Mouse (Mus musculus): ENCODE results near the gene Ntf5.

The Ntf5 gene

DNA sequence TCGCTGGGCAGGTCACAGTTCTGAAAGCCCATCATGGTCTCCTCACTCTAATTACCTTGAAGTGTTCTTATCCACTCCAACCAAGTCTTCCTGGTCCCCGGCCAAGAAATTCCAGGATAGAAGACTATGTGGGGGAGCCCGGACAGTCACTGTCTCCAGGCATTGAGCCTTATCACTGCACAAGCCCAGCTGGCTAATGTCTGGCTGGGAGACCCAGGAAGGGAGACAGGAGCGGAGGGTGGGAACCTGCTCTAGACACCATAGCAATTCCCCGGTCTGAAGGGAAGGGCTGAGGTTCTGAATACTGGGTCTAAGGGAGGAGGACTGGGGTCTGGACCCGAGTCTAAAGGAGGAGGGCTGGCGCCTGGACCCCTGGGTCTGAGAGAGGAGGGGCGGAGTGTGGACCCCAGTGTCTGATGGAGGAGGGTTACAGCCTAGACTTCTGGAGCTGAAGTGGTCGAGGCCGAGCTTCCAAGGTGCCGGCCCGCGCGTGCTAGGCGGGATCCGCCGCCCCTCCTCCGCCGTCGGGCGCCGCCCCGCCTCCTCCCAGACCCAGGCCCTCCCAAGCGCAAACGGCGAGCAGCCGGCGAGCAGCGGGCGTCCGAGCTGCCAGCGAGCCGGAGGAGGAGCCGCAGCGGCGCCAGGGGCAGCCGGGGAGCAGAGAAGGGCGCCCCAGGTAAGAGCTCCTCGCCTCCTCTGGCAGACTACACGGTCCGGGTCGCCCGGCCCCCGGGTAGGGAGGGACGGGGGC, at the start of gene Ntf5:
TSS of gene Ntf5 (plus strand) at position 583 of the 751 bp plus-strand sequence.
- in situ Hi-C loops (cut with MboI; ENCODE audit: unreplicated experiment in 2 of 2): no loop called here

DNA sequence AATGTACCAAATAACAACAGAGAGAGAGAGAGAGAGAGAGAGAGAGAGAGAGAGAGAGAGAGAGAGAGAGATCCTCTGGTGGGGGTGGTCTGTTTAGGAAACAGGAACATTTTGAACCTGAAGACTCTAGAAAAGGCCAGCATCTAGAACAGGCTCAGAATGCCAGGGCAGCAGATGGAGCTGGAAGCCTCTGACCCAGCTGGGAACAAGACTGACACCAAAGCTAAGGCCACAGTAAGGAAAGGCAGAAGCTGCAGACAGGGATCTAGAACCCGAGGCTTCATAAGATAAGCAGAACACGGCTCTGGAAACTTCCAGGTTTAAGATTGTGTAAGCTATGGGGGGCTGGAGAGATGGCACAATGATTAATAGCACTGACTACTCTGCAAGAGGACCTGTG, 49.5 kb upstream of the Ntf5 start:
- in situ Hi-C loops (cut with MboI; ENCODE audit: unreplicated experiment in 2 of 2): no loop called here

- in situ Hi-C loops (cut with MboI; ENCODE audit: unreplicated experiment in 2 of 2): no loop called here
Measured at GRCm38 (mm10) chr7:45365742-45366651, 47.5 kb upstream of the Ntf5 start.

DNA sequence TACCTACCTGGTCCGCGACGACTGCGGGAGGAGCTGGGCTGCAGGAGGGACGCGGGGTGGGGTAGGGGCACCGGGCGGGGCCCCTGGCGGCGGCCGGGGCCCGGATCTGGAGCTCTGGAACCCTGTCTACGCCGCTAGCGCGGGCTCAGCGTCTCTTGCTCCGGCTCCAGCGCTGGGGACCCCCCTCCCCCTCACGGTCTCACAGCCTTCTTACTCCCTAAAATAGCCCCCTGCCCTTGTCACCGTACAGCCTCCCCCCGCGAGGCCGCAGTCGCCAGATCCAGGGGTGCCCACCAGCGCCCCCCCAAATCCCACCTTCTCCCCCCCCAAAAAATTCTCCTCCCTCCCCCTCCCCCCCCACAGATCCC, 46.9 kb upstream of the Ntf5 start, which contains the start of gene Ppfia3:
TSS of gene Ppfia3 (minus strand) at position 368 of the 368 bp plus-strand sequence.
- in situ Hi-C loops (cut with MboI; ENCODE audit: unreplicated experiment in 2 of 2): no loop called here

DNA sequence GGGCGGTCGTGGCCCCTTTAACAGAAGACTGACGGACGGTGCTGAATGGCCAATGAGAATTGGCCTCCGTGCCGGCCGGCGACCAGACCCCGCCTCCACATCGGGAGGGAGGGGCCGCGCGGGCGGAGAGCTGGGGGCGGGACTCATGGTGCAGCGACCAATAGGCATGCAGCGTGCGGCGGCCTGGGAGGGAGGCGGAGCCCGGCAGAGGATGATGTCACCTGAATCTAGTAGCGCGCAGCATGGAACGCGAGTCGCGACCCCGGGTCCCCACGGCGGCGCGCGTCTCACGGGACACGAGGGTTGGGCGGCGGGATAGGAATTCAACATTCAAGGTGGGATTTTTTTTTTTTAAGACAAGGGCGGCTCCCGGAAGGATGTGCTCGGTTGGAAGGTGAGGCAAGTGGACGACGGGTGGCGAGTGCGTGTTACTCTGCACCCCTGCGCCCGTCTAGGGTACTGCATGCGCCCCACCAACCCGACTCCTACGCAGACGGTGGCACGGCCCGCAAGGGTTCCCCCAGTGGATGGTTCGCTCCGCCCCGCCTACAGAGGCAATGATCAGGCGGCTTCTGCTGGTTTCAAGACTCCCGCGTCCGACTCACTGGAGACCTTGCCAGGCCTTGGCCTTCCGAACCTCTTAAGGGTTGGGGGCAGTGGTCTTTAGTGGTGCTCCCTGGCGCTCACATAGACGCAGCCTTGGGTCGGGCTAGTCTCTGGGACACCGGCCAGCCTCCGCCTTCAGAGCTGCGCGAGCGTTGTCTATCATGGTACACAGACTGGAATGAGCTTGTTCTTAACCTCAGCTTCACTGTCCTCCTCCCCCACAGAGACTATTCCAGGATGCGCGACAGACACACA, 46.2 kb upstream of the Ntf5 start:
- in situ Hi-C loops (cut with MboI; ENCODE audit: unreplicated experiment in 2 of 2): no loop called here

- in situ Hi-C loops (cut with MboI; ENCODE audit: unreplicated experiment in 2 of 2): no loop called here
Measured at GRCm38 (mm10) chr7:45368178-45368577, 45.3 kb upstream of the Ntf5 start.

DNA sequence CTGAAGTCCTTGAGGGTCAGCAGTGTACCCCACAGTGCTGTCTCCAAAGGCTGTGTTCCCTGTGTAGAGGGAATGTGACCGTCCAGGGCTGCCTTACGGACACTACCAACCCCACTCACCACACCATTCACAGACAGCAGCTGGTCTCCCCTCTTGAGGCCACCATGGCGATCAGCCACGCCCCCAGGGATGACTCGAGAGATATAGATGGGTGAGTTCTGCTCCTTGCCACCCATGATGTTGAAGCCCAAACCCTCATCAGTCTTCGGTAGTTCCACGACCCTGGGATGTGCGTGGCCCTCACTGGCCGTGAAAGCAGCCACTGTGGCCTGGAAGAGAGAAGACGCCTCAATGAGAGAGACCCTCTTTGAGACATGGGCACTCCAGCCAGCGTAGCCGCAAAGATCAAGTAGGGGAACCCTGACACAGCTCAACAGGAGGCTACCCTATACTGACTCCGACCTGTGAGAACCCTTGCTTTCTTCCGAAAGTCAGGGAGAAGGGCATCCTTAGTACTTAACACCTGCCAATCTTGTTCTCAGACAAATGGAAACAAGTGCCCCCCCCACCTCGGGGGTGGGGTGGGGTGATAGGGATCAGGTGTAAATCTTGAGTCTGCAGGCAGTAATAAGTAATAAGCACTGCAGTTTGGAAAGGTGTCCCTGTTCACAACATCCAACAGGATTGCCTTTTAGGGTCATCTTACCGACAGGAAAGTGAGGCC, 44.3 kb upstream of the Ntf5 start:
- in situ Hi-C loops (cut with MboI; ENCODE audit: unreplicated experiment in 2 of 2): no loop called here

- in situ Hi-C loops (cut with MboI; ENCODE audit: unreplicated experiment in 2 of 2): no loop called here
Measured at GRCm38 (mm10) chr7:45369836-45370474, 43.5 kb upstream of the Ntf5 start.

DNA sequence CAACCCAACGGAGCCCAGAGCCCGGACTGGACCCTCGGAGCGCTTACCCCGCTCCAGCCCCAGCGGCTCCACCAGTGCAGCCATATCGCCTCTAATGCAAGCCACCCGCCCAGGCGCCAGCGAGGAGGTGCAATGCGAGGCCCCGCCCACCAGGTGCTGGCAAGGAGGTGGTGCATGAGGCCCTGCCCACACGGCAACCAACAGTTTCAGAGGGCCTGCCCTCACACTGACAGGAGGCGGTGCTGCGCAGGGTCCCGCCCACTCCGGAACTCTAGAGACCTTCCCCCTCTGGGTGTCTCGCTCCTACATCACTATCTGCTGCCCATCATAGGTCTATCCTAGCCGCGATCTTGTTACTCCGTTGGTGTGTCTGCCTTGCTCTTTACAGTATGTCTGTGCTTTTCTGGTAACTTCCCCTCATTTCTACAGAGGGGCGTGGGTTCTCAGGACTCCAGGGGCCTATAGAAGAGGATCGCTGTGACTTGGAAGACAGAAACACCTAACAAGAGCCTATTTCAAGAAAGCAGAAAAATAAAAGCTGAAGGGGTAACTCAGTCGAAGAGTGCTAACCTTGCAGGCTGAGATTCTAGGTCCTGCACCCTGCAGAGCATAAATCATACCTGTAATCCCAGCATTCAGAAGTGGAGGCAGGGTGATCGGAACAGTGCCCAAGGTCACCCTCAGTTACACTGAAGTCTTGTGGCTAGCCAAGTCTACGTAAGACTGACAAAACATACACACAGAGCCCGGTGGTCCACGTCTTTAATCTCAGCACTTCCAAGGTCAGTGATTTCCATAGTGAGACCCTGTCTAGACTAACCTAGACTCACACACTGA, 42.8 kb upstream of the Ntf5 start, which contains the start of gene Lin7b:
TSS of gene Lin7b (minus strand) at position 109 of the 837 bp plus-strand sequence.
- in situ Hi-C loops (cut with MboI; ENCODE audit: unreplicated experiment in 2 of 2): no loop called here

- in situ Hi-C loops (cut with MboI; ENCODE audit: unreplicated experiment in 2 of 2): no loop called here
Measured at GRCm38 (mm10) chr7:45372371-45372770, 41.1 kb upstream of the Ntf5 start.

GRCm38 (mm10) chr7:45374620-45375019, 38.9 kb upstream of the Ntf5 start:
- in situ Hi-C loops (cut with MboI; ENCODE audit: unreplicated experiment in 2 of 2): no loop called here

DNA sequence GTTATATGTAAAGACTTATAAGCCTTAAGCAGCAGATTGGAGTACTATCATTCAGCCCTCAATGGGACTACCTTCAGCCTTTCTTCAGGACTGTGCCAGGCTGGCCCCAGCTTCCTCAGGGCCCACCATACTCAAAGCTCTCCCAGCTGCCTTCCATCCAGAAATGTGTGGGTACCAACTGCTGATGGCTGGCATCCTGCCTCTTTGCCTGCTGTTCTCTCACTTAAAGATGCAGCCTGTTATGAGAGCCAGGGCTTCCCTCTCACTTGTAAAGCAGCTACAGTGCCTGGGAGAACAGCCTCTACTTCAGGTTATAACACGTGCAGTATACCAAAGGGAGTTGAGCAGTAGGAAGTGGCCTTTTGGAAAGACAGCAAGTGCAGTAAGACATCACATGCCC, 37.4 kb upstream of the Ntf5 start:
- in situ Hi-C loops (cut with MboI; ENCODE audit: unreplicated experiment in 2 of 2): no loop called here

- in situ Hi-C loops (cut with MboI; ENCODE audit: unreplicated experiment in 2 of 2): no loop called here
Measured at GRCm38 (mm10) chr7:45386077-45386476, 27.4 kb upstream of the Ntf5 start.

- in situ Hi-C loops (cut with MboI; ENCODE audit: unreplicated experiment in 2 of 2): loop anchor here in 1 of 2 experiments (5.0 kb wide), 1 partner anchor 88 kb away; no protein-coding TSS in a partner anchor
Measured at GRCm38 (mm10) chr7:45395129-45395541, 18.4 kb upstream of the Ntf5 start.

- in situ Hi-C loops (cut with MboI; ENCODE audit: unreplicated experiment in 2 of 2): loop anchor here in 1 of 2 experiments (5.0 kb wide), 1 partner anchor 88 kb away; no protein-coding TSS in a partner anchor
Measured at GRCm38 (mm10) chr7:45395578-45396336, 17.7 kb upstream of the Ntf5 start, which contains the start of gene Snrnp70. Gene Snrnp70, minus strand, starts transcription at chr7:45395742.

DNA sequence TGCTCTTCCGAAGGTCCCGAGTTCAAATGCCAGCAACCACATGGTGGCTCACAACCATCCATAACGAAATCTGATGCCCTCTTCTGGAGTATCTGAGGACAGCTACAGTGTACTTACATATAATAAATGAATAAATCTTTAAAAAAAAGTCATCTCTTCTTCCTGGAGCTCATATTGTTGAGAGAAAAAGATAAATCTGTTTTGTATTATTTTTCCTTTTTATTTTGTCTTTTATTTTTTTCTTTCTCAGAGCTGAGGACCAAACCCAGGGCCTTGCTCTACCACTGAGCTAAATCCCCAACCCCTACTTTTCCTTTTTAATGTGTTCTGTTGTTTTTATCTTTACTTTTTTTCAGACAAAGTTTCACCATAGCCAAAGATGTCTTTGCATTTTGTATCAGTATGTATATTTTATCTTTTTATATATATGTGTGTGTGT, 17.1 kb upstream of the Ntf5 start:
- in situ Hi-C loops (cut with MboI; ENCODE audit: unreplicated experiment in 2 of 2): loop anchor here in 1 of 2 experiments (5.0 kb wide), 1 partner anchor 89 kb away; no protein-coding TSS in a partner anchor

DNA sequence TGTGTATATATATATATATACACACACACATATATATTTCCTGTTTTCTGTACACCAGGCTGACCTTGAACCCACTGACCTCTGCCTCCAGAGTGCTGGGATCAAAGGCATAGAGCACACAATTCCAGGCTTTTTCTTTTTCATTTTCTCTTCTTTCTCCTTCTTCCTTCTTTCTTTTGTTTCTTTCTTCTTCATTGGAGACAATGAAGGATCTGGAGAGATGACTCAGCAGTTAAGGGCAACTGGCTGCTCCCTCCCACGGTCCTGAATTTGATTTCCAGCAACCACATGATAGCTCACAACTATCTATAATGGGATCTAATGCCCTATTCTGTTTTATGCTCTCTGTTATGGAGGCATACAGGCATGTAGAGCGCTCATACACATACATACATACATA, 16.7 kb upstream of the Ntf5 start:
- in situ Hi-C loops (cut with MboI; ENCODE audit: unreplicated experiment in 2 of 2): loop anchor here in 1 of 2 experiments (5.0 kb wide), 1 partner anchor 89 kb away; no protein-coding TSS in a partner anchor

Measured in v-Abl transformed pro-B cells (cell line).